Mouse (Mus musculus) yolk sac, embryonic 10.5 days (tissue): ENCODE results near the gene Zcchc17.

Source experiments
- DNase-seq: peaks from one replicate; pipeline ENCODE4 v3.0.0-alpha.2; 2017; ENCODE audit warnings: low spot score

Zcchc17 gene

DNA sequence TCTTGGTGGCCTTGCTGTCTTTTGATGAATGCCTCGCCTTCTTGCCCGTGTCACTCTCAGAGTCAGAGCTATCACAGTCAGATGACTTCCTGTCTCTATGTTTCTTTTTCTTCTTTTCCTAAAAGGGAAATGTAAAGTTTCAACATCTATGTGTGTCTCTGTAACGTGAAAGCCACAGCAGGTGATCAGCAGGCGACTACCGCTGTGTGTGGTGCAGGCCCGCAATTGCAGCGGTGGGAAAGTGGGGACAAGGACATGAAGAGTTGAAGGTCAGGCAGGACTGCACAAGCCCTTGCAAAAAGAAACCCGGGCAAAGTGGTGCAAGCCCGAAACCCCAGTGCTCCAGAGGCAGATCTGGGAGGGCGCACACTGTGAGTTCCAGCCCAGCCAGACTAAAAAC, 43.1 kb downstream of the Zcchc17 start:
- no peak for DNase-seq

GRCm38 (mm10) chr4:130315771-130316527, 43.8 kb downstream of the Zcchc17 start:
- no peak for DNase-seq

DNA sequence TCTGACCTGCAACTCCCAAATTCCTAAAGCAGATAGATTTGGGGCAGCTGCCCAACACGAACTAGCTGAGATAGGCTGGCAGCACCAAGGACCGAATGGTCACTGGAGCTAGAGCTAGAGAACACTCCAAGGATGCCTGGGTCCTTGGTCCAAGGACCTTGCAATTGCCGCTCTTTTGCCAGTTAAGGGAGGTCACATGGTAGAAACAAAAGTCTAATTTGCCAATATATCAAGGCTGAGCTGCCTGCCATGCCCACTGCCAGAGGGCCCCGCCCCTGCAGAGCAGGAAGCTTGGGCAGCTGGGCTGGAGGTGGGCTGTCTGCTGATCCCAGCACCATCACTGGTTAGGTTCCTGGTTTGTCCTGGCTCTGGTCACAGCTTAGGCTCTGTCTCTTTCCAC, 46.2 kb downstream of the Zcchc17 start:
- DNase-seq: no peak

GRCm38 (mm10) chr4:130312526-130312925, 47.2 kb downstream of the Zcchc17 start:
- DNase-seq: no peak

DNA sequence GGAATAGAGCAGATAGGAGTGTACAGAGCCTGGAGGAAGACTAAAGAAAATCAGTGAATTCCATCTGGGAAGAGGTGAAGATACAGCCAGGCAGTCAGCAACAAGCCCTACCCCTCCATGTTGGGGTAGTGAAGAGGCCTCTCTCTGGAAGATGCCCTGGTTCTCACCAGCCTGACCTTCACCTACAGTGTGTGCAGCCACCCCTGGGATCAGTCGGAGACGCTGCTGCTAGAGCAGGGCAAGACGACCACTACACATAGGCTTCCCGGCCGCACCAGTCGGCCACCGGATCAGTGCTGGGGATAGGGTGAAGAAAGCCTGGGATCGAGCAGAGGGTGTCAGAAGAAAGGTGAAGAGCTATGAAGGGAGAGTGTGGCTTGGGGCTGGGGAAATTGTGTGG, 50.5 kb downstream of the Zcchc17 start:
- DNase-seq: no peak

GRCm38 (mm10) chr4:130308231-130309081, 51.3 kb downstream of the Zcchc17 start, which contains the start of the genes Fabp3 and Gm10570:
TSS of gene Fabp3 (plus strand) at chr4:130308595.
TSS of gene Gm10570 (minus strand) at chr4:130308674.
- peak; percentile 42 for DNase-seq

DNA sequence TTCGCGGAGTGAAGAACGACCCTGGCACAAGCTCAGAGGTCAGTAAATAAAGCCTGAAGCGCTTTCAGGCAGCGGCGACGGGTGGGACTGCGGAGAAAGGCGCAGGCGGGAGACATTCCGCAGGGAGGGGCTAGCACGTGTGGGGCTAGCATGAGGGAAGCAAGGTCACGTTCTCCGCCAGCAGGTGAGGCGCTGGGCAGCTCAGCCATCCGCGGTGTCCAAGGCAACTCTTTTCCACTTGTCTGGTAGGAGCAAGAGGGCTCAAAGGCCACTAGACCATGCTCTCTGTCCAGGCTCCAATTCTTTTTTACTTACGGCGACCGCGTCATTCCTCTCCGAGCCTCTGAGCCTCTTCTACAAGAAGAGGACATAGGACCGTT, 51.9 kb downstream of the Zcchc17 start:
- DNase-seq: peak; percentile 84

GRCm38 (mm10) chr4:130306796-130307630, 52.7 kb downstream of the Zcchc17 start:
- peak; percentile 38 for DNase-seq

GRCm38 (mm10) chr4:130304746-130305145, 55.0 kb downstream of the Zcchc17 start:
- DNase-seq: no peak

- DNase-seq: peak; percentile 60
Measured at GRCm38 (mm10) chr4:130302285-130302870, 57.4 kb downstream of the Zcchc17 start.

- DNase-seq: no peak
Measured at GRCm38 (mm10) chr4:130299629-130300018, 60.1 kb downstream of the Zcchc17 start.

GRCm38 (mm10) chr4:130298877-130299628, 60.7 kb downstream of the Zcchc17 start:
- DNase-seq: no peak

DNA sequence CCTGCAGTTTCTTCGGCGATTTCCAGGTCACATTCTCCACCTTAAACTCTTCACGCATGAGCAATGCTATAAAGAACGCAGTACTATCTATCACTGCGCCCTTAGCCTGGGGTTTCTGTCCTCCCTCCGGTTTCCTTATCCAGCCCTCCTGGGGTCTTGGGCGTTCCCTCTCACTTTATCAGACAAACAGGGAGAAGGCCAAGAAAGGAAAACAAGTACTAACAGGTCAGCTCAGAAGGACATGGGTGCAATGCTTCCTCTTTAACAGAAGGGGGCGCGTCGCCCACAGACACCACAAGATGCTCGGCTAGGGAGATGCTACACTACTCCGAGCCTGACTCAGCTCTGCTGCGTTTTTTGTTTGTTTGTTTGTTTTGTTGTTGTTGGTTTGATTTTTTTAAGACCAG, 62.6 kb downstream of the Zcchc17 start:
- peak; percentile 53 for DNase-seq

DNA sequence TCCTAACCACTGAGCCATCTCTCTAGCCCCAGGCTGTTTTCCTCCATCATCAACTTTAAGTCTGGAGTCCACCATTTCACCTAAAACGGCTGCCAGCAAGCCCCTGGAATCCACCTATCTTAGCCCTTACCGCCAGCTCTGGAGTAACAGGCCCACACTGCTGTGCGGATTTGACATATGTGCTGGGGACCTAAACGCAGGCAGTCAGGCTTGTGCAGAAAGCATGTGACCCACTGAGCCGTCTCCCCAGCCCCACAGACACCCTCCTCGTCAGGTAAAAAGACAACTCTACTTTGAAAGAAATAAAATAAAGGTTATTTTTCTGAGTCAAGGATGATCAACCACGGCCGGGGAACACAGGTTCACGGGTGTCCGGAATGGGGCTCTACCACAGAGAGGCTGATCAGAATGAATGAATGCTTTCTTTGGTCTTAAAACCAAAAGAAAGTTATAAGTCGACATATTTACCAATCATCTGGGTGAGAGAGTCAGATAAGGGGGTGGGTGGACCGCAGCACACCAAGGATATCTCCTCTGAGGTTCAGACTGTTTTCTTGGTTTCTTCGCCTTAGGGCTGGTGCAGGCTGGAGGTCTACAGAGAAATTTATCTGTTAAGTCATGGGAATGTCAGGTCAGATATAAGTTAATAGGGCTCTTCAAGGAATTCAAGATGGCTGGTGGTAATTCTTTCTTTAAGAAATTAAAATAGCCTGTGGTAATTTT, 63.3 kb downstream of the Zcchc17 start:
- no peak for DNase-seq

GRCm38 (mm10) chr4:130295047-130295745, 64.5 kb downstream of the Zcchc17 start:
- DNase-seq: no peak

DNA sequence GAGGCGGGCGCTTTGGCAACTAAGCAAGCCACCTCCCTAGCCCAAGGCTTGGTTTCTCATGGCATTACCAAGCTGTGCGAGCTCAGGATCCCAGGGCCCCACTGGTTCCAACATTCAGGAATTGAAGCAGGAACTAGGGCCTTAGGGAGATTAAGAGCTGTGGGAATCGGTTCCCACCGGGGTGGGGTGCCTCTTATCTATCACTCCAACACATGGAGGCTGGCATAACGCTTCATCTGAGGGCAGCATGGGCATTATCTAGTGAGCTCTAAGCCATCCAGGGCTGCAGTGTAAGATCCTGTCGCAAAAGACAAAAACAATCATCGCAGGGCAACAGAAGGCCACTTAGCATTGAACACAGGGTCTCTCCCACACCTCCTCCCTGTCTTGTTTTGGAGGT, 65.2 kb downstream of the Zcchc17 start:
- DNase-seq: no peak

- peak; percentile 64 for DNase-seq
Measured at GRCm38 (mm10) chr4:130292271-130292670, 67.5 kb downstream of the Zcchc17 start.

GRCm38 (mm10) chr4:130289824-130290223, 69.9 kb downstream of the Zcchc17 start:
- DNase-seq: no peak

DNA sequence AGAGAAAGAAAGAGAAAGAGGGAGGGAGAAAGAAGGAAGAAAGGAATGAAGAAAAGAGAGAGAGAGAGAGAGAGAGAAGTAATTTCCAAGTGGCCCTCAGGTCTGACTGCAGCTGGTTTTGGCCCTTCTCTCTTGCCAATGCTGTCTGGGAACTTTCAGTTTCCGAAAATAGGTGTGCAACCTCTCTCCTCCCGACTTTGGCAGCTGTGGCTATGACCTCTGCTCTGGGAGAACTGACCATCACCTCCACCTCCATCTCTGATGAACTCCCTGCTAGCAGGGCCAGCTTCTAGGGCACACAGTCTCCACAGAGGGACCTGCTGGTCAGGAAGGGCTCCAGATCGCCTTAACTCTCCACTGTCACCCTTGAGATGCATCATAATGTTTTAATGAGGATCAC, 73.2 kb downstream of the Zcchc17 start:
- no peak for DNase-seq

GRCm38 (mm10) chr4:130283826-130284225, 75.9 kb downstream of the Zcchc17 start:
- DNase-seq: no peak
